Mouse (Mus musculus) liver, embryonic 14.5 days (tissue): Measurements from ENCODE around the gene Gm29564. TPM values are rescaled to one million over a fixed set of nuclear protein-coding genes. Genes with fewer than 3 reads are reported as not detected.
"Not testable (repeated sequence)": the region's sequence is repeated elsewhere in the genome, so short reads cannot be mapped to it uniquely, and the experiment has no call there.

ENCODE experiments used
- ATAC-seq: fragments of 200-750 bp; cut with Nextera tagmentation; 2 replicates; pipeline ENCODE4 v1.8.0; 2017; ENCODE audit warnings: moderate number of reproducible peaks, mild to moderate bottlenecking, moderate library complexity; ENCODE audit not compliant: insufficient read depth
- DNase-seq, 3 experiments: peaks; one replicate each; pipeline ENCODE4 v3.0.0-alpha.2; 2012 to 2013; ENCODE audit warnings: low read depth in 3 of 3, low spot score in 3 of 3
- H3K27ac ChIP-seq: fragments of 300-500 bp; sonication (generic); 2 replicates; pipeline ENCODE4 v1.5.1; 2014; ENCODE audit warnings: moderate library complexity, mild to moderate bottlenecking, control low read depth, inconsistent platforms
- H3K27me3 ChIP-seq: fragments of 300-500 bp; sonication (generic); 2 replicates; pipeline ENCODE4 v1.6.1; 2014; ENCODE audit warnings: mild to moderate bottlenecking, low read length, moderate library complexity; ENCODE audit not compliant: control insufficient read depth, insufficient read depth
- H3K36me3 ChIP-seq: fragments of 300-500 bp; sonication (generic); replicated peaks from 2 replicates; pipeline ENCODE4 v1.6.1; 2014; ENCODE audit warnings: low read depth; ENCODE audit not compliant: control insufficient read depth, insufficient read depth
- H3K4me1 ChIP-seq, 2 experiments: fragments of 200-500 bp in 1 of 2; fragments of 300-500 bp in 1 of 2; sonication (generic) in 1 of 2; replicated peaks; 2 replicates each; pipeline ENCODE4 v1.6.1; 2012 to 2014; ENCODE audit warnings: antibody characterized with exemption in 1 of 2, inconsistent platforms in 1 of 2, low read length in 1 of 2; ENCODE audit not compliant: control insufficient read depth in 2 of 2, insufficient read depth in 2 of 2
- H3K4me2 ChIP-seq: fragments of 300-500 bp; sonication (generic); 2 replicates; pipeline ENCODE4 v1.6.1; 2014; ENCODE audit warnings: low read depth, mild to moderate bottlenecking, control low read depth, moderate library complexity
- H3K4me3 ChIP-seq, 2 experiments: fragments of 200-500 bp in 1 of 2; fragments of 300-500 bp in 1 of 2; sonication (generic) in 1 of 2; 2 replicates each; pipeline ENCODE4 v1.5.1; 2012 to 2014; ENCODE audit warnings: low read depth in 2 of 2, low read length in 2 of 2, mild to moderate bottlenecking in 2 of 2, control low read depth in 1 of 2, inconsistent platforms in 1 of 2, moderate library complexity in 1 of 2; ENCODE audit not compliant: insufficient read depth in 1 of 2
- H3K9ac ChIP-seq: fragments of 300-500 bp; sonication (generic); replicated peaks from 2 replicates; pipeline ENCODE4 v1.6.1; 2014; ENCODE audit warnings: mild to moderate bottlenecking, control low read depth, moderate library complexity
- H3K9me3 ChIP-seq: fragments of 300-500 bp; sonication (generic); 2 replicates; pipeline ENCODE4 v1.6.1; 2016; ENCODE audit warnings: low read length, mixed read lengths; ENCODE audit not compliant: control insufficient read depth
- WGBS: fragments of 180-500 bp; shearing (Covaris S2); extraction: QIAGEN DNeasy Blood & Tissue Kit; methylation state at CpG from one replicate; pipeline ENCODE4 v1.1.7; 2014; ENCODE audit not compliant: insufficient replicate concordance; 5-methylcytosine and 5-hydroxymethylcytosine counted together
- polyA plus RNA-seq, 2 experiments: library from polyadenylated mRNA; depleted of rRNA in 1 of 2; stranded (reverse) in 1 of 2; unstranded in 1 of 2; fragments of >200 nt; fragmentation: Nextera tagmentation in 1 of 2; extraction: Ambion mirVana in 1 of 2; gene quantifications; 2 replicates each; pipeline versions ENCODE4 v1.2.1 to v1.2.3; 2012 to 2014

The Gm29564 gene
- polyA plus RNA-seq (2012; rRNA removed) (not detected in 2 replicates), polyA plus RNA-seq (2014; fragmentation: Nextera tagmentation; extraction: Ambion mirVana) (not detected in 2 replicates)

GRCm38 (mm10) chrY:78212693-78213092, at the start of gene Gm29564:
Gene Gm29564 (plus strand): TSS chrY:78212993.
- no CpG with 5 or more reads among the region's 6 CpGs for WGBS

More at GRCm38 (mm10) chrY:78212693-78213092, at the start of gene Gm29564:
- ATAC-seq, H3K27ac ChIP-seq, H3K4me3 ChIP-seq, DNase-seq, H3K4me1 ChIP-seq, H3K27me3 ChIP-seq, H3K4me2 ChIP-seq, H3K36me3 ChIP-seq, H3K9ac ChIP-seq, H3K9me3 ChIP-seq: not testable (repeated sequence)

Other genes with a start within 250 kb of the Gm29564 start
- gene Gm20867, start 249.8 kb upstream of the Gm29564 start, polyA plus RNA-seq (2012; rRNA removed) = not detected in 2 replicates
- not detected in 2 replicates for gene Gm20867, start 249.8 kb upstream of the Gm29564 start, polyA plus RNA-seq (2014; fragmentation: Nextera tagmentation; extraction: Ambion mirVana)